Mouse (Mus musculus) frontal cortex, postnatal 14 days (tissue): ENCODE data around the gene Dgkz.

Experiments
- DNase-seq, 2 experiments: peaks; one replicate each; pipeline ENCODE4 v3.0.0; 2022; ENCODE audit warnings: low spot score in 2 of 2

Dgkz gene

GRCm38 (mm10) chr2:91939303-91939935, 36.2 kb downstream of the Dgkz start:
- no peak for DNase-seq

DNA sequence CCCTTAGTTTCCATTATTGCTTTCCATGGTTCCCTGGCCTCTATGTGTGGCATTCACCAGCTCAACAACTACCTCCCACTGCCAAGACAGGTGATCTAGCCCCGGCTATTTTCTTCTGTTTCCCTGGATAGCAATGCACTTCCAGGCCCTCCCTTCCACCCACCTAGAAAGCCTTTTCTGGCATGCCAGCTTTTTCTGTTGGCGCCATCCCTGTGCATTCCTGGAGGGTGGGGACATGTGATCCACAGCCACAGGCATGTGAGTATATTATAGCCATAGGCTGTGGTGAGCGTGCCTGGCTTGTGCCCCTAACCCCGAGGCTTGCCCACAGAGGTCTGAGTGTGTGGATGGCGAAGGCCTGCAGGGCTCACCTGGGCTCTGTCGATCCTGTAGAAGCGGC, 39.5 kb downstream of the Dgkz start:
- no peak for DNase-seq

DNA sequence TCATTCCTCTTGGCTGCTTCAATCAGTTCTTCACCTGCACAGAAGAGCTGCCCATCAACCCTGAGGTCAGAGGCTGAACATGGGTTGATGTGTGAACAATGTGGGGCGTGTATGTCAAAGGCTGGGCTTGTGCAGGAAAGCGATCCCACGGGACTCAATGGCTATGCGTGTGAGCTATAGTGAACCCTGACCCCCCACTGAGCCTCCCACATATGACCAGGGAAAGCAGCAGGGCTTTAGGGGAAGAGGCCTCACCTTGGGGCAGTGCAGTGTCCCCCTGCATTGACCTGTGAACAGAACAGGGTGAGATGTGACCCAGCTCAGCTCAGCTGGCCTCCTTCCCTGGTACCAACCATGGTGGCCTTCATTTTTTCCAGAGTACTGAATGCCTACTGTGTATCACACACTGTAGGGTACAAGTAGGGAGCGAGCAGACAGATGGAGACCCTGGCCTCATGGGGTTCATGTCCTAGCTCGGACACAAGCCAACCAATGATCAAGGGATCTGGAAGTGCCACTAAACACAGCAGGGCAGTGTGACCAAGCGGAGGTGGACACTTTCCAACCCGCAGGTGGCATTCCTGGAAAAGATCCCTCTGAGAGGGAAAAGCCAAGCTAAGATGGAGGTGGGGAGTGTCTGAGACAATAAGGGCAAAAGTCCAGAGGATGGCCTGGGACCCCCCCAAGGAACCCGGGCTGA, 40.7 kb downstream of the Dgkz start:
- no peak for DNase-seq

DNA sequence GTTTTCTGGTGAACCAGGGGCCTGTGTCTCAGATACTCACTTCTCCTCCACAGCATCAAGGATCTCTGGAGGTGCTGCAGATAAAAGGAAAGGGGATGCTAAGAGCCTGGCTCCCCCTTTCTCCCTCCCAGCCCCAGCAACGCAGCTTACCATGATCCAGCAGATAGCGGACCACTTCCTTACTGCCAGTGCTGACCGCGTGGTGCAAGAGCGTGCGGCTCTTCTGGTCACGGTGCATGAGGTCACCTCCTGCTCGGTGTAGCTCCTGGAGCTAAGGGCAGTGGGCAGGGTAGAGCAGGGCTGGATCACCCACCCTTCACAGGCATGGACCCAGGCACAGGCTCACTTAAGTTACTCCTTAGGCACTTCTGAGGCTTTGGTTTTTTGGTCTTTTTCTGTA, 41.6 kb downstream of the Dgkz start:
- no peak for DNase-seq

DNA sequence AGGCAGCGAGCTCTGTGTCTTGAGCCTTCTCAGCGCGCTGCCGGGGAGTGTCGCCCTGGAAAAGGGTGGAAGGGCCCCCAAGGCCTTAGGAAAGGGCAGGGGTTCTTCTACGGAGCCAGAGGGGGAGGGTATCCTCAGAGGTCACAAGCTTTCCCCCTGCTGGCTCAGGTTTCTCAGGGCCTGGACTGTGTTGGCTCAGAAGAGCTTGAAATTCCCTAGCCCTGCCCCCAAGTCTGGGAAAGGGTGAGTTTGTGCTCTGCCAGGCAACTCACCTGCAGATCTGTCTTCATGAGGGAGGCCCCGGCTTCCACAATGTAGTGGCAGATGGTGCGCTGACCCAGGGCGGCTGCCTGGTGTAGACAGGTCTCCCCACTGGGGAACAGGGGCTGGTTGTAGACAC, 42.2 kb downstream of the Dgkz start:
- no peak for DNase-seq

DNA sequence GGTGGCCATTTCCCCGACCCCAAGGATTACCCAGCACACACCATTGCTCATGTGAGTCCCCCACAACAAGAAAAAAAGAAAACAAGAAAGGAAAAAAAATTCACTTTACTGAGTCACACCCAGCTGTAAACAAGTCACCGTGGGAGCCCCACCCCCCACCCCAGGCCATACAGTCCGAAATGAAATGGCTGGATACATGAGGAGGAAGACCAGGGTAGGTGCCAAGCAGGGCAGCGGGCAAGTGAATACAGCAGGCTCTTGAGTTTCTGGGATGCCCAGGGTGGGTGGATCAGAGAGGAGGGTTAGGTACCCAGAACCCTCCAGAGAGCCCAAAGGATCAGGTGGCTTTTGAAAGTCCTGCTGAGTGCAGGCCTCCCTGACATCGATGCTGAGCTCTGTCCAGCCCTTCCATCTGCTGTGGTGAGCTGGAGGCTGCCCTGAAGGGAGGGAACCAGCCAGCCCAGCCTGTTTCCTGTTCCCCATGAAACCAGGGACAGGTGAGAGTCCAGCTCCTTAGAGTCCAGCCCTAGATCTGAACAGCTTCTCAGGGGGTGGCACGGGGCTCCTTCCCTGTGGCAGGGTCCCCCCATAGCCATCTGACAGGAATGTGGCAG, 42.8 kb downstream of the Dgkz start:
- no peak for DNase-seq

GRCm38 (mm10) chr2:91932160-91932711, 43.4 kb downstream of the Dgkz start, which contains the start of gene Mdk:
Gene Mdk (minus strand): TSS chr2:91932297.
- no peak for DNase-seq

GRCm38 (mm10) chr2:91931328-91932159, 44.1 kb downstream of the Dgkz start:
- no peak for DNase-seq

- DNase-seq, result no peak
These were observed 44.8 kb downstream of the Dgkz start for GRCm38 (mm10) chr2:91930761-91931291.

DNA sequence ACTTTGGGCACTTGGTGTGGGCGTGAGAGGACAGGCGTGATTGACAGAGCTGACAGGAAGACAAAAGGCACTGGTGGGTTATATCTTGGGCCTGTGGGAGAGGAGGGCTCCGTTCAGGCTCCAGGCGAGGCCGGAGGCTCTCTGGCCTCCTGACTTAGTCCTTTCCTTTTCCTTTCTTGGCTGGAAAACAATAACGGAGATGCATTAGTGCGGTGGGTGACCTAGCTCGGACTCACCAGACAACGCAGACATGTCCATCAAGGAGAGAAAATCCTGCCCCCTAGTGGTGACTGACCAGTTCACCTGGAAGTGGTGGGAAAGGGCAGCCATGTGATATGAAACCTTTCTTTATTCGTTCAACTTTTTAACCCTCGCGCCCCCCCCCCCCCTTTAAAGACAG, 45.7 kb downstream of the Dgkz start:
- no peak for DNase-seq

DNA sequence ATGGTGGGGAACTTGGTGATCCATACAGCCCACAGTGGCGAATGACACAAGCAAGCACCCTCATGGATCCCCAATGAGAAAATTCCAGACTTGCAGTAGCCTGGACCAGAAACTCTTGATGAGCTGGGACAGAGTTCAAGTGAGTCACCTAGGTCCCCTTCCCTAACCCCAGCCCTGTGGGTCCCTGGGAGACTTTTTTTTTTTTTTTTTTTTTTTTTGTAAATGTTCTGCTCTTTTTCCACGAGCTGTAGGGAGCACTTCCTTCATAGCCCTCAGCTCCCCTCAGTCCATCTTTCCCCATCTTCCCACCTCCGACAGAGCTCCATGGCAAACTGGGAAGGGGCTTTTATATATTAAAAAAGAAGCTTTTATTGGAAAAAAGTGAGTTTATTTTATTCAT, 46.2 kb downstream of the Dgkz start:
- DNase-seq, result no peak

GRCm38 (mm10) chr2:91928534-91929350, 46.9 kb downstream of the Dgkz start:
- DNase-seq, result no peak

GRCm38 (mm10) chr2:91927826-91928533, 47.7 kb downstream of the Dgkz start:
- DNase-seq, result peak in 1 of 2 experiments; percentile 74

DNA sequence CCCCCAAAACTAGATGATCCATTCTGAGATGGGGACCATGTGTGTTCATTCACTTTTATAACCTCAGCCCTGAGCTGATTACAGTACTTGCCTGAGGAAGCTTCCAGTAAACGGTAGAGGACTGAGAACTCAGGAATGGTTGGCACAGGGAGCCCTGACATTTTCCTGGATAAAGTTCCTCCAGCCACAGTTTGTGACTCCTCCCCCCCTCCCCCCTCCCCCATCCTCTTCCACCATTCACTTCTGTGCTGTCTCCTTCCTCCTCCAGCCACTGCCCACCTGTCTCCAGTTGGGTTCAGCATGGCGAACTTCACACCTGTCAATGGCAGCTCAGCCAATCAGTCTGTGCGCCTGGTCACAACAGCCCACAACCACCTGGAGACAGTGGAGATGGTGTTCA, 48.7 kb downstream of the Dgkz start, which contains the start of gene Chrm4:
Gene Chrm4, plus strand, starts transcription at position 301 of the 400 bp plus-strand sequence.
- DNase-seq, result no peak

GRCm38 (mm10) chr2:91925442-91925841, 50.2 kb downstream of the Dgkz start:
- DNase-seq, result no peak

DNA sequence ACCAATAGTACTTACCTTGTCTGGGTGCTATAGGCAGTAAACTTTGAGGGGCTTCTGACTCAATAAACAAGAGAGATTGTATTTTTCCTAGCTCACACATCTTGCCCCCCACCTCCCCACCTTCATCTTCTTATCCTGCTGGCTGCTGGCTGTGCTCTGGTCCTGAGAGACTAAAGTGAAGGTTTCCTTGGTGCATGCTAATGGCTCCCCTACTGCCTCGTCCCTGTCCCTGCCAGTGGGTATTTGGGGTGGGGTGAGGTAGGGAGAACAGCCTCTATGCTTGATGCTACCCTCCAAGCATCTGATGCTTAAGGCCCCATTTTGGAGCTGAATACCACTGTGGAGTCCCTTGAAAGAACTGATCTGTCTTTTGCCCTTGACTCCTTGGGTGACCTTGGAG, 50.9 kb downstream of the Dgkz start:
- DNase-seq, result no peak

DNA sequence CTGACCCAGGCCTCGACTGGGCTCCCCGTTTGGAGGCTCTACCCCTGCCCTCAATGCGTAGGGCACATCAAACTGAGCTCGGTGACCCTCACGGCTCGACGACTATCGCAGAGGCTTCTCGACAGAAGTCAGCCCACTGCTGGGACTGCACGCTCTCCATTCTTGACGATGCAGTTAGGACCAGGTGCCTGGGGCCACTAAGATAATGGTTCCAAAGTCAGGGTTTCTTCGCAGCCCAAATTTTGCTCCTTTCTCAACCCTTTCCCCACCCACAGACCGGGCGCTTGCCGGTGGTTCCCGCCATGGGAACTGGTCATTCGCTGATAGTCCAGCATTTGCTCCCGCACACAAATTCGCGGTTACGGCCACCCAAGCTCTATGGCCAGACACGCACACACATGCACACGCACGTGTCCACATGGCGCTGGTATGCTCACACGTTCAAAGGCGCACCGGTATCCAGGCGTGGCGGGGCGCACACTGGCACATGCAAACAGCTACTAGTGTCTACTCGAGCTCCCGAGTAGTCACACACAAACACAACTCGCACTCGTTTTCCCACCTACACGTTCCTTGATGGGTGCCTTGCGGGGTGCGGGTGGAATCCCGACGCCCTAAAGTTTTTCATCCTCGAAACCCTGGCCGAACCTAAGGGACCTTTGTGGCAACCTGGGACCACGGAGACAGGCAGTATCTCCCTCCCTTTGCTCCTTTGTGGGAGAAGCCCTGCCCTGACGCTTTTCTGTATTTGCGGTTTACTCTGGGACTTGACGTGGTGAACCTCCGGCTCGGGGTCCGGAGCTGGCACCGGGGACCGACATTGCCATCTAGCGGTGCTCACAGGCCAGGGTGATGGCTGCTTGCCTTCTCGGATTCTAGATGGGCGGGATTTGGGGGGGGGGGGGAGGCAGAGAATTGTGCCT, 52.0 kb downstream of the Dgkz start:
- DNase-seq, result peak in 1 of 2 experiments; percentile 72

GRCm38 (mm10) chr2:91922586-91923414, 52.9 kb downstream of the Dgkz start:
- DNase-seq, result no peak
